Mouse (Mus musculus): ENCODE measurements around the gene Fxyd1.

DNA sequence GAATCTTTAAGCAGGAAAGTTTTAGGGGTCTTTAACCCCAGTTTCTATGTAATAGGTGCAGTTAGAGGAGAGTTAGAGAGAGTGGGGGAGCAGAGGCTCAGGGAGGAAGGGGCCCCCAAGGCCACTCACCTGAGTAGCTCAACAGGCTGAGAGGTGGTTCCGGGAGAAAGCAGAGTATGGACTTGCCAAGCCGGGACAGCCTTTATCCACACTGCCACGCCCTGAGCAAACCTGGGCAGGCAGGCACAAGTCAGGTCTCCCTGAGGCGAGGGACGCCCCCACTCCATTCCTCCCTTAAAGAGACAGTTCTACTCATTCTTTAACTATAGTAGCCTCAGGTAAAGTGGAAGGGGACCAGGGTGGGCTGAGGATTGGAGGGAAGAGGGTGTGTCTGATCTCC lies 19.5 kb upstream of the Fxyd1 start, which contains the start of gene Fxyd3:
- TF ChIP-seq CTCF (IDR thresholded peaks at IDR 0.05; ENCODE audit: extremely low read depth, insufficient read depth, low read length) (no peak), POLR2A (IDR thresholded peaks at IDR 0.05; ENCODE audit: extremely low read depth, insufficient read depth, low read length) (no peak)
